Mouse (Mus musculus) lung, embryonic 14.5 days (tissue): ENCODE measurements at regions not wholly inside any gene's neighbourhood (a gene's known extent, or its start where the extent isn't known, plus 50 kb on each side); places are given as distances from the start of the nearest gene placed in this dataset.
A peak's percentile ranks its signal among the peaks of the same experiment; 100 is the strongest.

Experiments used
- ATAC-seq: fragments of 200-750 bp; cut with Nextera tagmentation; 2 replicates; pipeline ENCODE4 v1.8.0; 2017; ENCODE audit warnings: mild to moderate bottlenecking, moderate TSS enrichment, moderate library complexity; ENCODE audit not compliant: insufficient read depth
- DNase-seq: peaks from one replicate; pipeline ENCODE4 v3.0.0-alpha.2; 2015
- H3K27ac ChIP-seq: fragments of 300-500 bp; sonication (generic); 2 replicates; pipeline ENCODE4 v1.5.1; 2014; ENCODE audit warnings: low read depth, mild to moderate bottlenecking, moderate library complexity
- H3K27me3 ChIP-seq: fragments of 300-500 bp; sonication (generic); 2 replicates; pipeline ENCODE4 v1.6.1; 2014; ENCODE audit warnings: low read length, control low read depth; ENCODE audit not compliant: insufficient read depth
- H3K36me3 ChIP-seq: fragments of 300-500 bp; sonication (generic); 2 replicates; pipeline ENCODE4 v1.6.1; 2014; ENCODE audit warnings: control low read depth; ENCODE audit not compliant: insufficient read depth
- H3K4me1 ChIP-seq: fragments of 300-500 bp; sonication (generic); 2 replicates; pipeline ENCODE4 v1.6.1; 2014; ENCODE audit warnings: antibody characterized with exemption, control low read depth; ENCODE audit not compliant: insufficient read depth
- H3K4me2 ChIP-seq: fragments of 300-500 bp; sonication (generic); 2 replicates; pipeline ENCODE4 v1.6.1; 2014; ENCODE audit warnings: mild to moderate bottlenecking
- H3K4me3 ChIP-seq: fragments of 300-500 bp; sonication (generic); 2 replicates; pipeline ENCODE4 v1.5.1; 2014; ENCODE audit warnings: low read depth, low read length
- H3K9ac ChIP-seq: fragments of 300-500 bp; sonication (generic); 2 replicates; pipeline ENCODE4 v1.6.1; 2014
- H3K9me3 ChIP-seq: fragments of 300-500 bp; sonication (generic); 2 replicates; pipeline ENCODE4 v1.6.1; 2016; ENCODE audit warnings: low read depth, low read length, control low read depth
- CTCF ChIP-seq: IDR thresholded peaks from 2 replicates; pipeline ENCODE4 v1.5.1; 2016; ENCODE audit warnings: antibody characterized with exemption, low read depth
- WGBS: fragments of 180-500 bp; shearing (Covaris S2); extraction: QIAGEN DNeasy Blood & Tissue Kit; methylation state at CpG from one replicate; pipeline ENCODE4 v1.1.7; 2014; 5-methylcytosine and 5-hydroxymethylcytosine counted together

DNA sequence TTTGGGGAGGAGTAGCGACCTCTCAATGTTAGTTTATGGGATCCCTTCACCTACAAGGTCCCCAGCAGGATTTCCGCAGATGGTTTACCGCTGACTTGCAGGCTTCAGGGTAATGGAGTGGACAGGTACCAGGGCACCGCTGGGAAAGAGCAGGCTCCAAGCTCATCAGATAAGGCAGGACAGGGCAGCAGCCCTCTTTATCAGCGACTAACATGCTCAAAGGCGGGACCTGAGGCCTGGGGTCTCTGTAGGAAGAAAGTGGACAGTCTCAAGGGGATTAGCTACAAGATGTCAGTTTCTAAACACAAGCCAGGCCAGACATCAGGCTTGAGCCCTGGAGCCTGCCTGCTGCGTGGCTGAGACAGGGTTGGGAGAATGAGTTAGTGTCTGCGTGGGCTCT is 74.9 kb upstream of the Stx18 start:
- Histone ChIP-seq H3K9me3 (no peaks in the 10 kb centered on the region), H3K9ac (no peak overlapping the region), H3K27me3 (peaks cover 23% of the 10 kb centered on the region), H3K4me1 (0 out of 2 replicates have a peak, but pooled peaks cover 4% of the 10 kb centered on the region), H3K4me2 (no peak overlapping the region), H3K4me3 (no peak overlapping the region), H3K36me3 (no peaks in the 10 kb centered on the region), H3K27ac (no peak overlapping the region)
- no peak for ATAC-seq
- DNase-seq = no peak
- no peak for TF ChIP-seq CTCF
- WGBS = 51% methylated on average over 8 of the region's 8 CpGs

DNA sequence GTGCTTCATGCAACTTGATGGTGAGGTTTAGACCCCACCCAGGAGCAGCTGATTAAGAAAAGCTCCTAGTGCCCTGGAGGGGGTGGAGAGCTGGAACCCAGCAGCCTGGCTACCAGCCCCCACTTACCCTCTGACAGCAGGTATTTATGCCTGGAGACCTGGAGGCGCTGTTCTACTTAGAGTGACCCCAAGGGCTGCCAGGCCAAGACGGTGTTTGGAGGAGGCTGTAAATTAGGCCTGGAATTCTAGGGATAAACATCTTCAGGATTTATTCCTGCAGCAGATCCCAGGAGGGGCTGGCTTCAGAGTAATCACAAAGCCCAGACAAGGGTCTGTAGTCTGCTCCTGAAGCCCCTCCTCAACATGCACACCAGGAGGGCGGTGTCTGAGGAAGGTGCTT is 76.0 kb upstream of the Stx18 start:
- H3K4me3 ChIP-seq = no peak overlapping the region
- H3K27ac ChIP-seq = no peak overlapping the region
- peaks cover 11% of the 10 kb centered on the region for H3K27me3 ChIP-seq
- DNase-seq = no peak
- no peak overlapping the region for H3K9ac ChIP-seq
- no peak for TF ChIP-seq CTCF
- WGBS = 37% methylated on average over 3 of the region's 3 CpGs
- no peak for ATAC-seq
- no peaks in the 10 kb centered on the region for H3K36me3 ChIP-seq
- no peaks in the 10 kb centered on the region for H3K4me1 ChIP-seq
- H3K4me2 ChIP-seq = no peak overlapping the region
- no peaks in the 10 kb centered on the region for H3K9me3 ChIP-seq

GRCm38 (mm10) chr5:37960216-37960615 is 78.3 kb upstream of the Stx18 start:
- H3K27ac ChIP-seq = no peak overlapping the region
- TF ChIP-seq CTCF = no peak
- ATAC-seq (peak; percentile 24; the same call in 1 of the 2 replicates), DNase-seq (peak; percentile 47)
- WGBS = 39% methylated on average over 7 of the region's 7 CpGs
- no peak overlapping the region for H3K4me2 ChIP-seq
- H3K9me3 ChIP-seq = no peaks in the 10 kb centered on the region
- H3K36me3 ChIP-seq = no peaks in the 10 kb centered on the region
- H3K9ac ChIP-seq = no peak overlapping the region
- no peaks in the 10 kb centered on the region for H3K27me3 ChIP-seq
- no peak overlapping the region for H3K4me3 ChIP-seq
- H3K4me1 ChIP-seq = no peaks in the 10 kb centered on the region

- peak; percentile 62 for TF ChIP-seq CTCF
- no peaks in the 10 kb centered on the region for H3K4me1 ChIP-seq
- no peak overlapping the region for H3K27ac ChIP-seq
- WGBS = 2% methylated on average over 1 of the region's 1 CpGs
- no peak overlapping the region for H3K9ac ChIP-seq
- DNase-seq = peak; percentile 49
- no peak overlapping the region for H3K4me3 ChIP-seq
- H3K4me2 ChIP-seq = no peak overlapping the region
- H3K27me3 ChIP-seq = no peaks in the 10 kb centered on the region
- no peak for ATAC-seq
- no peaks in the 10 kb centered on the region for H3K36me3 ChIP-seq
- no peaks in the 10 kb centered on the region for H3K9me3 ChIP-seq
These were observed 86.4 kb upstream of the Stx18 start for GRCm38 (mm10) chr5:37952096-37952495.

DNA sequence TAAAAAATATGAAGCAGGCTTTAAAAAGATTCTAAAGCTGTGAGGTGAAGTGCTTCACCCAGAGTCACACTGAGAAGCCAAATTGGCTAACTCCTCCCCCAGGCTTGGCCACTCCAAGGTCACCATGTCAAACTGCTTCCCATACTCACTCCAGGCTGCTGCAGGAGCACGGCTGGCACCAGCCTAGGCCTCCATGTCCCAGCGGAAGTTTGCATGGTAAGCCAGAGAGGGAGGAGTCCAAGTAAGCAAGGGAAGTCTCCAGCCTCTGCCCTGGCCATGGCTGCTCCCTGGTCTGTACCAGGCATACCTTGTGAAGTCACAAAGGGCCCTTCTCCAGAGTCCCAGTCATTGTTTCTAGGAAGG is 105.8 kb upstream of the Stx18 start:
- peak; percentile 74; the same call in 1 of the 2 replicates for ATAC-seq
- H3K27ac ChIP-seq = peak overlapping the region; percentile 38; the same call in 1 of the 2 replicates

DNA sequence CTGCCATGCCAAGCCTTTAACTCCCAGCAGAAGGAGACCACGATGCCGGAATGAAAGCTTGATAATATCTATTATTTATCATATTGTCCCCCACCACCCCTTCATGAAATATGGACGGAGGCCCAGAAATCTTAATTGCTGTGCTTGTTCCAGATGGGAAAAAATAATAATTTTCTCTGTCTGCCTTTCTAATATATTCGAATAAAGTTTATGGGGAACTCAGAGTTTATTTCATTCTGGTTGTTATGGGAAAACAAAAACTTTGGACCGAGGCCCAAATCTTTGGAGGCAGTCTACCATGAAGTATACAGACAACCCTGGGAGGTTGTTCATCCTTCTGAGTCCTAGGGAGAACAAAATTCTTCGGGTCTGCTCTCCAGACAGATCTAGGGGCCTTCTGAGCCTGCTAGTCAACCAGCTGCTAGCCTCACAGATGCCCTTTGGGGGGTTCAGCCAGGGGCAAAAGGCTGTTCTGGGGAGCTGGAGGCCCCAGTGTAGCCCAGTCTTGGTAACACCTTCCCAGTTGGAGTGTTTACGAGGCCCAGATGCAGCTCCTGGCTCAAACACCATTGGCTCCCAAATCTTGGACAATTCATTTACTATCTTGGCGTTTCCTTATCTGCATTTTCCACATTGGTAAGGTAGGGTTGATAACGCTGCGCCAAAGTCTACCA is 106.3 kb upstream of the Stx18 start:
- 48% methylated on average over 10 of the region's 10 CpGs for WGBS
- Histone ChIP-seq H3K36me3 (no peaks in the 10 kb centered on the region), H3K9ac (no peak overlapping the region), H3K27me3 (no peaks in the 10 kb centered on the region), H3K4me1 (peaks cover 10% of the 10 kb centered on the region; the same call in 1 of the 2 replicates), H3K4me2 (no peak overlapping the region), H3K27ac (peak overlapping the region; percentile 38; the same call in 1 of the 2 replicates), H3K4me3 (no peak overlapping the region), H3K9me3 (no peaks in the 10 kb centered on the region)
- DNase-seq (peak; percentile 83), ATAC-seq (peak; percentile 61)
- TF ChIP-seq CTCF = no peak

More for the DNA sequence above, 105.8 kb upstream of the Stx18 start:
- H3K9me3 ChIP-seq = no peaks in the 10 kb centered on the region
- H3K4me2 ChIP-seq = no peak overlapping the region
- no peak for TF ChIP-seq CTCF
- peaks cover 10% of the 10 kb centered on the region; the same call in 1 of the 2 replicates for H3K4me1 ChIP-seq
- WGBS = 22% methylated on average over 2 of the region's 2 CpGs
- DNase-seq = peak; percentile 39
- no peaks in the 10 kb centered on the region for H3K36me3 ChIP-seq
- no peak overlapping the region for H3K4me3 ChIP-seq
- no peak overlapping the region for H3K9ac ChIP-seq
- no peaks in the 10 kb centered on the region for H3K27me3 ChIP-seq

GRCm38 (mm10) chr5:37920481-37920880 is 96.1 kb upstream of the Msx1 start:
- ATAC-seq (no peak), DNase-seq (no peak)
- no peaks in the 10 kb centered on the region for H3K36me3 ChIP-seq
- no peaks in the 10 kb centered on the region for H3K9me3 ChIP-seq
- 33% methylated on average over 2 of the region's 2 CpGs for whole genome bisulfite sequencing
- no peak for TF ChIP-seq CTCF
- no peak overlapping the region for H3K9ac ChIP-seq
- H3K4me1 ChIP-seq = no peaks in the 10 kb centered on the region
- peaks cover 24% of the 10 kb centered on the region; the same call in 1 of the 2 replicates for H3K27me3 ChIP-seq
- no peak overlapping the region for H3K4me3 ChIP-seq
- no peak overlapping the region for H3K4me2 ChIP-seq
- H3K27ac ChIP-seq = no peak overlapping the region

- no peaks in the 10 kb centered on the region for H3K9me3 ChIP-seq
- no peaks in the 10 kb centered on the region for H3K36me3 ChIP-seq
- WGBS = 78% methylated on average over 3 of the region's 3 CpGs
- H3K4me3 ChIP-seq = no peak overlapping the region
- ATAC-seq (no peak), DNase-seq (no peak)
- H3K4me1 ChIP-seq = no peaks in the 10 kb centered on the region
- peaks cover 24% of the 10 kb centered on the region; the same call in 1 of the 2 replicates for H3K27me3 ChIP-seq
- H3K27ac ChIP-seq = no peak overlapping the region
- H3K4me2 ChIP-seq = no peak overlapping the region
- H3K9ac ChIP-seq = no peak overlapping the region
- TF ChIP-seq CTCF = no peak
These were observed 94.7 kb upstream of the Msx1 start for GRCm38 (mm10) chr5:37919102-37919501.
